Mouse (Mus musculus): ENCODE data around the gene Ndufa4l2. TPM values are rescaled to one million over a fixed set of nuclear protein-coding genes. Genes with fewer than 3 reads are reported as not detected.

Gene Ndufa4l2
- 1 to 10 TPM; 3.5 to 4.8 TPM for total RNA-seq (2021)

- no peak for DNase-seq
Measured at GRCm38 (mm10) chr10:127514764-127515163, at the start of gene Ndufa4l2. Ndufa4l2 (plus strand) TSS chr10:127514967.

DNA sequence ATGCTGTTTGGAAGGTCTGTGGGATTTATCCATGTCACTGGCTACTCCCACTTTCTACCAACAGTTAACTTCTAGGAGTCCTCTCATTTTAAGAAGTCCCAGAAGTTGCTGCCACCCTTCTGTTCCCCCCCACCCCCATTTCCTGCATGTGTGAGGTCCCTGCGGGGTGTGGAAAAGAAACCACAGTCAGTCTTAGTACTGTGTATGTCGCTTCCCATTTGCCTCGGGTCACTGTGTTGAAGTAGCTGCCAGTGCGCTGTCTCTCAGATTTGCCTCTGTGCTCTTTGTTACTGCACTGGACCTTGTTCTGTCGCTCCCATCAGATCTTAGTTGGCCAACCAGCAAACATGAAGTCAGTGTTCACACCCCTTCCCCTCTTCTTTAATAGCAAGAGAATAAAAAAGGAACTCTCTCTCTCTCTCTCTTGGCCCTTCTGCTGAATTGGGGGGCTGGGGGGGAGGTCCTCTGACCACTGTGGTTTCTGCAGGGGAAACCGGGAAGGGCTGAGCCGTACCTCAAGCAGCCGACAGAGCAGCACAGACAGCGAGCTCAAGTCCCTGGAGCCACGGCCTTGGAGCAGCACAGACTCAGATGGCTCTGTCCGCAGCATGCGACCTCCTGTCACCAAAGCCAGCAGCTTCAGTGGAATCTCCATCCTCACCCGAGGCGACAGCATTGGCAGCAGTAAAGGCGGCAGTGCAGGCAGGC, 43.3 kb upstream of the Ndufa4l2 start:
- DNase-seq: no peak

DNA sequence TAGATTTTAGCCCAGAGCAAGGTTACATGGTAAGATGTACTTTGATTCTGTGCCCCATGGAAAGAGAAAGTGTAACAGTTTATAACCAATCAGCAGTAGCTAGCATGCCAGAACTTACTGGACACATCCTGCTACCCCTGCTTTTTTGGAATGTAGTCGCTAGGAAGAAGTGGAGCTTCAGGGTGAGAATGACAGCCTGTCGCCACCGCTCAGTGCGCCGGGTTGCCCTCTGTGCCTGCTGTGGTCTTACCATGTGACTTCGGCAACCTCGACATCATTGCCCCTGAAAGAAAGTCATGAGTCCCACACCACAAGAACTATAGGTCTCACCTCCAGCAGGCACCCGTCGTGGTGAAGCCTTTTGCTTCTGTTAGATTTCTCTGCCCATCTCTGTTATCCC, 42.0 kb upstream of the Ndufa4l2 start:
- DNase-seq: no peak

GRCm38 (mm10) chr10:127475175-127475574, 39.6 kb upstream of the Ndufa4l2 start:
- no peak for DNase-seq

- DNase-seq: no peak
Measured at GRCm38 (mm10) chr10:127476541-127476940, 38.2 kb upstream of the Ndufa4l2 start.

GRCm38 (mm10) chr10:127477301-127477700, 37.5 kb upstream of the Ndufa4l2 start:
- no peak for DNase-seq

- no peak for DNase-seq
Measured at GRCm38 (mm10) chr10:127479131-127479530, 35.6 kb upstream of the Ndufa4l2 start.

- peak; percentile 57 to 59 for DNase-seq
Measured at GRCm38 (mm10) chr10:127480833-127481813, 33.6 kb upstream of the Ndufa4l2 start.

GRCm38 (mm10) chr10:127485235-127485634, 29.5 kb upstream of the Ndufa4l2 start:
- no peak for DNase-seq

DNA sequence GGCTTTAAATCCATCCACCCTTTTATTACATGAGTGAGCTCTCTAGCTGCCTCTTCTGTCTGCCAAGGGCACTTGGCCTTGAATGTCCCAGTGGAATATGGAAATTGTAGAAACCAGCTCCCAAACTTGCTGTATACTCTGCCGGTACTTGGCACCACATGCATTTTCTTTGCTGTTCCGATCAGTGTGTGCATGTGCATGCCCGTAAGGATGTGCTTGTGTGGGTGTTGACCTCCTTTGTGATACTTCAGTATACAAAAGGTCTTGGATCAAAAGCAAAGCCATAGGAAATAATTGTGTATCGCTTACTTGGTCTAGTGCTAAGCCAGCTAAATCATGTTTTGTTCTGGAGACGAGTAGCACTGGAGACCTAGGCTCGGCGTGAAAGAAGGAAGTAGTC, 25.9 kb upstream of the Ndufa4l2 start:
- DNase-seq: no peak

GRCm38 (mm10) chr10:127490160-127491127, 24.3 kb upstream of the Ndufa4l2 start:
- DNase-seq: no peak

DNA sequence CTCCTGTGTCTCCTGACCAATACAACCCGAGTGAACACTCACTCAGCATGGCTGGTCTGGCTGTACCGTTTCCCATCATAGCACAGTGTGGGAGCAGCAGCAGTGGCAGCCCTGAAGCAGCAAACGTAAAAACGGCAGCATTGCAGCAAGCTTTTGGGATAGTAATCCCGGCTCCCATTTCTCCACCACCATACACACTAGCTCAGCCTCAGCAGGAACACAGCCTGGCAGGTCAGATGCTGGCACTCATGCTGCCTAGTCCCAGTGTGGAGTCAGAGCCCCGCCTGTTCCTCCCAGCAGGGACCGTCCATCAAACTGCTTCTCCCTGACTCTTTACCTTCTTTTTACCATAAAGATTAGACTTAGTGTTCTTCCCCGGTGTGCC, 23.6 kb upstream of the Ndufa4l2 start:
- DNase-seq: no peak

- DNase-seq: no peak
Measured at GRCm38 (mm10) chr10:127492118-127492517, 22.6 kb upstream of the Ndufa4l2 start.

DNA sequence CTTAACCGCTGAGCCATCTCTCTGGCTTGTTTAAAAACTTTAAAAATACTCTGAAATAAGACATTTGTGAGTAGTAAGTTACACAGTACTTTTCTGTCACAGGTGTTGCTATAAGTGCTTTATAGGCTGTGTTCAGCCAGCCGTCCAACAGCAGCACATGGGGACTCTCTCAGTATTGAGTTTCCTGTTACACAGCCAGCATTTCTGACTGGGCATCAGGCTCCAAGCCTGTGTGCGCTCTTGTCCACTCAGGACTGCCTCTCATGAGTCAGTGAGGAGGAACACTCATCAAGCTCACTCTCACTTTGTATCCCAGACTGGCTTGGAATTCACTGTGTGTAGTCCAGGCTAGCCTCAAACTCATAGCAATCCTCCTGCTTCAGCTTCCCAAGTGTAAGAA, 18.6 kb upstream of the Ndufa4l2 start:
- DNase-seq: no peak

- no peak for DNase-seq
Measured at GRCm38 (mm10) chr10:127499516-127499915, 15.3 kb upstream of the Ndufa4l2 start.

GRCm38 (mm10) chr10:127500042-127500441, 14.7 kb upstream of the Ndufa4l2 start:
- DNase-seq: no peak

- DNase-seq: no peak
Measured at GRCm38 (mm10) chr10:127500894-127501893, 13.6 kb upstream of the Ndufa4l2 start, which contains the start of gene Stac3. Stac3 (plus strand) TSS chr10:127501686.

DNA sequence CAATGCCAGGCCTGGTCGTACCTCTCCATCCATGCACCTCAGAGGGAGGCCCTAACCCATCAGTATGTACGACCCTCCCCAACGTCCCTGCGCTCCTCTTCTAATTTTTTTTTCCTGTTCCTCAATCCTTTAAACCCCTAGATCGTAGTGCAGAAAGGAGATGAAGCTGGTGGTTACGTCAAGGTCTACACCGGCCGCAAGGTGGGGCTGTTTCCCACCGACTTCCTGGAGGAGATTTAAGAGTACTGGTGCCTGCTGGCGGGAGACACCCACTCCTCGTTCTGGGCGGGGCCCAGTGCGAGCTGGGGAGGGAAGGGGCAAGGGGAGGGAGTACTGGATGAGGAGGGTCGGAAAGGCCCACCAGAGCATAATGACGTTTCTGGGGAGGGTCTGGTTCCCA, 6.5 kb upstream of the Ndufa4l2 start:
- peak; percentile 68 to 69 for DNase-seq

DNA sequence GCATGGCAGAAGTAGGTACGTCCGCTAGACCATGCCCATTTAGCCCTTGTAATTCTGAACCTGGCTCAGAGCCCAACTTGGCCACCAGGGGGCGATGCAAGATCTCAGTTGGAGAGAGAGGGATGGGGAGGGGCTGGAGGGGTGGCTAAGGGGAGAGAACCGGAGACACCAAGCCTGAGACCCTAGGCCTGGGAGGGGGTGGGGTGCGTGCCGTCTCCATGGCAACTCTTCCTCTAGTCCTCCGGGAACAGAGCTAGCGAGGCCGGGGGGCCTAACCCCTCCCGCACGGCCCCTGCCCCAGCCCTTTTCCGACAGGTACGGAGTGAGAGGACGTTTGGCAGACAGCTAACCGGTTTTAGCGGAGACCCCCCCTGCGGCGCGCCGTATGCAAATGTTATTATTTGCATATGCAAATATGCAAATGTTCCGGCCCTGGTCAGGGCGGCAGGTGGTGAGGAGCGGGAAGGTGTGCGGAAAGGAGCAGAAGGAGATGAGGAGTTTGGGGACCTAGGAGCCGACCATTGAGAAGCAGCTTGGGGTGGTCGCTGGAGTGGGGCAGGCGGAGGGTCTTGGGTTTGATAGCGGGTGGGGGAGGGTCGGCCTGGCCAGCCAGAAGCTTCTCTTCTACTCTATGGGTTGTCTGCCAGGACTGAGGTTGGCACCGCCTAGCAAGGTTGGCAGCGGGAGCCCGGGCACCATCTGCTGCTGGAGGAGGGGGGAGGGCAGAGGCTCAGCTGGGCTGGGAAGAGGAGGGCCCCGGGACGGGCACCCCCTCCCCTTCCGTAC, 5.5 kb upstream of the Ndufa4l2 start:
- DNase-seq: peak; percentile 81 to 82

All from layer of hippocampus, postnatal 36 days (tissue).